Mouse (Mus musculus) urinary bladder, adult 18-20 months (tissue): ENCODE results near the gene Hemk1.
"Not testable (repeated sequence)": the region's sequence is repeated elsewhere in the genome, so short reads cannot be mapped to it uniquely, and the experiment has no call there.

Experiments
- DNase-seq, 2 experiments: peaks; one replicate each; pipeline ENCODE4 v3.0.0; 2022; ENCODE audit warnings: low spot score in 2 of 2, mixed read lengths in 2 of 2

Gene Hemk1

GRCm38 (mm10) chr9:107308346-107309000 lies 29.7 kb downstream of the Hemk1 start:
- DNase-seq = no peak

GRCm38 (mm10) chr9:107307886-107308285 lies 30.3 kb downstream of the Hemk1 start:
- DNase-seq = peak; percentile 73 to 85

GRCm38 (mm10) chr9:107307099-107307872 lies 30.9 kb downstream of the Hemk1 start:
- no peak for DNase-seq

GRCm38 (mm10) chr9:107306673-107307072 lies 31.5 kb downstream of the Hemk1 start:
- not testable (repeated sequence) for DNase-seq

GRCm38 (mm10) chr9:107305601-107306542 lies 32.3 kb downstream of the Hemk1 start:
- peak; percentile 64 to 69 for DNase-seq

GRCm38 (mm10) chr9:107305012-107305411 lies 33.1 kb downstream of the Hemk1 start:
- DNase-seq = no peak

- DNase-seq = no peak
Measured at GRCm38 (mm10) chr9:107304383-107304782, 33.8 kb downstream of the Hemk1 start.

- no peak for DNase-seq
Measured at GRCm38 (mm10) chr9:107303900-107304299, 34.2 kb downstream of the Hemk1 start.

- DNase-seq = no peak
Measured at GRCm38 (mm10) chr9:107303121-107303820, 34.9 kb downstream of the Hemk1 start.

- no peak for DNase-seq
Measured at GRCm38 (mm10) chr9:107302592-107302991, 35.6 kb downstream of the Hemk1 start.

GRCm38 (mm10) chr9:107301554-107302331 lies 36.4 kb downstream of the Hemk1 start:
- DNase-seq = no peak

- DNase-seq = no peak
Measured at GRCm38 (mm10) chr9:107300224-107300973, 37.8 kb downstream of the Hemk1 start.

GRCm38 (mm10) chr9:107299783-107300182 lies 38.4 kb downstream of the Hemk1 start:
- no peak for DNase-seq

GRCm38 (mm10) chr9:107298876-107299275 lies 39.3 kb downstream of the Hemk1 start:
- DNase-seq = no peak

GRCm38 (mm10) chr9:107298059-107298780 lies 39.9 kb downstream of the Hemk1 start:
- DNase-seq = no peak

- DNase-seq = no peak
Measured at GRCm38 (mm10) chr9:107297658-107298057, 40.5 kb downstream of the Hemk1 start.

- no peak for DNase-seq
Measured at GRCm38 (mm10) chr9:107297059-107297458, 41.1 kb downstream of the Hemk1 start.

GRCm38 (mm10) chr9:107296501-107296965 lies 41.6 kb downstream of the Hemk1 start:
- DNase-seq = peak; percentile 92 to 96

GRCm38 (mm10) chr9:107296041-107296440 lies 42.1 kb downstream of the Hemk1 start:
- no peak for DNase-seq

- DNase-seq = no peak
Measured at GRCm38 (mm10) chr9:107296016-107296040, 42.3 kb downstream of the Hemk1 start, which contains the start of gene Cish. Gene Cish, plus strand, starts transcription at chr9:107296026.
